Mouse (Mus musculus) cerebellum, postnatal 14 days (tissue): ENCODE measurements around the gene Ap2a2.

Experiments used
- DNase-seq, 2 experiments: peaks; one replicate each; pipeline ENCODE4 v3.0.0; 2021; ENCODE audit warnings: mixed read lengths in 2 of 2

The Ap2a2 gene

GRCm38 (mm10) chr7:141561682-141562391, at the start of gene Ap2a2:
TSS of gene Ap2a2 (plus strand) at chr7:141562173.
- DNase-seq = peak; percentile 94 to 97

GRCm38 (mm10) chr7:141517638-141518037, 44.3 kb upstream of the Ap2a2 start:
- DNase-seq = peak in 1 of 2 experiments; percentile 10

GRCm38 (mm10) chr7:141518296-141518695, 43.7 kb upstream of the Ap2a2 start:
- peak in 1 of 2 experiments; percentile 15 for DNase-seq

- DNase-seq = no peak
Measured at GRCm38 (mm10) chr7:141518926-141519325, 43.0 kb upstream of the Ap2a2 start.

- DNase-seq = peak in 1 of 2 experiments; percentile 8
Measured at GRCm38 (mm10) chr7:141519795-141520194, 42.2 kb upstream of the Ap2a2 start.

GRCm38 (mm10) chr7:141523007-141523406, 39.0 kb upstream of the Ap2a2 start:
- DNase-seq = peak; percentile 48 to 65

- no peak for DNase-seq
Measured at GRCm38 (mm10) chr7:141524271-141524670, 37.7 kb upstream of the Ap2a2 start.

GRCm38 (mm10) chr7:141524760-141525579, 37.0 kb upstream of the Ap2a2 start:
- peak; percentile 92 for DNase-seq

- DNase-seq = peak in 1 of 2 experiments; percentile 19
Measured at GRCm38 (mm10) chr7:141525580-141525925, 36.4 kb upstream of the Ap2a2 start.

GRCm38 (mm10) chr7:141535570-141535969, 26.4 kb upstream of the Ap2a2 start:
- DNase-seq = no peak

- peak in 1 of 2 experiments; percentile 36 for DNase-seq
Measured at GRCm38 (mm10) chr7:141538852-141539555, 23.0 kb upstream of the Ap2a2 start.

- peak; percentile 99 to 100 for DNase-seq
Measured at GRCm38 (mm10) chr7:141539556-141540311, 22.2 kb upstream of the Ap2a2 start, which contains the start of gene Chid1. TSS of gene Chid1 (minus strand) at chr7:141539857.

- peak; percentile 92 to 95 for DNase-seq
Measured at GRCm38 (mm10) chr7:141540312-141541081, 21.5 kb upstream of the Ap2a2 start.

- DNase-seq = no peak
Measured at GRCm38 (mm10) chr7:141541681-141542080, 20.3 kb upstream of the Ap2a2 start.

GRCm38 (mm10) chr7:141542588-141542987, 19.4 kb upstream of the Ap2a2 start:
- DNase-seq = peak; percentile 31 to 44

- DNase-seq = peak; percentile 69
Measured at GRCm38 (mm10) chr7:141544654-141545053, 17.3 kb upstream of the Ap2a2 start.

- no peak for DNase-seq
Measured at GRCm38 (mm10) chr7:141549432-141550061, 12.4 kb upstream of the Ap2a2 start.

GRCm38 (mm10) chr7:141550464-141550863, 11.5 kb upstream of the Ap2a2 start:
- no peak for DNase-seq

- no peak for DNase-seq
Measured at GRCm38 (mm10) chr7:141558329-141558776, 3.6 kb upstream of the Ap2a2 start.

GRCm38 (mm10) chr7:141558946-141559345, 3.0 kb upstream of the Ap2a2 start:
- no peak for DNase-seq

GRCm38 (mm10) chr7:141559726-141560325, 2.1 kb upstream of the Ap2a2 start:
- DNase-seq = no peak
